ENCODE assay signal across 24 mouse cellular contexts in the genomic region with DNA sequence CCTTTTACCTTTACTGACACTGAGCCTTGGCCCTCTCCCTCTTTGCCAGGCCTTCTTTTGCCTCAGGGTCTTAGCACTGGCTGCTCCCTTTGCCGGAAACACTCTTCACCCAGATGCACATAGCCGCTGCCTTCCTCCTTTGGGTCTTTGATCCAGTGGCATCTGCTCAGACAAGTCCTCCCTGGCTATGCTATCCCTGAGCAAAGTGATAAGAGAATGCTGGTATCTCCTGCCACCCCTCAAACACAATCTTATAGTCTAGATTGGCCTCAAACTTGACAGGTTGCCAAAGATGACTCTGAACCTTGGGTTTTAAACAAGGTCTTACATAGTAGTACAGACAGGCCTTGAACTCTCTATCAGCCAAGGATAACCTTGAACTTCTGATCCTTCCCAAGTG. TPM values are rescaled to one million over a fixed set of nuclear protein-coding genes. Genes with fewer than 3 reads are reported as not detected.
DNase-seq lines count a peak whose midpoint lies in the region; ATAC-seq and TF ChIP-seq lines count a peak whose summit lies in the region.
"Had no signal": no experiment of that assay in that cellular context is flagged by ENCODE, and none has a peak within 500 bp of the region (broad histone marks: within the 10 kb centered on the region; RNA-seq: fewer than 3 reads in every experiment).

No protein-coding gene starts in this region.

- ATAC-seq in liver, postnatal 0 days: no peak; the same call in 1 of the 2 replicates
- peak; percentile 69 for ATAC-seq in megakaryocyte-erythroid progenitor cell, adult 5-6 weeks (replicated peaks; ENCODE audit: low FRiP score, low TSS enrichment, poor library complexity, severe bottlenecking)
- ATAC-seq: forebrain, embryonic 15.5 days; Patski had no signal

- H3K36me3 ChIP-seq in liver, postnatal 0 days (replicated peaks; ENCODE audit: insufficient read depth, low read length): no peaks in the 10 kb centered on the region
- H3K36me3 ChIP-seq: embryonic facial prominence, embryonic 10.5 days; embryonic facial prominence, embryonic 13.5 days; forebrain, embryonic 12.5 days; forebrain, embryonic 15.5 days; hindbrain, embryonic 12.5 days; hindbrain, embryonic 15.5 days had no signal

- H3K27me3 ChIP-seq in liver, postnatal 0 days (ENCODE audit: insufficient read depth, low read length): no peaks in the 10 kb centered on the region
- H3K27me3 ChIP-seq: embryonic facial prominence, embryonic 13.5 days; forebrain, embryonic 12.5 days; forebrain, embryonic 15.5 days; hindbrain, embryonic 12.5 days; hindbrain, embryonic 15.5 days had no signal

- DNase-seq in heart, adult 11 months: peak; percentile 73
- no peak for DNase-seq in heart, adult 9 months (ENCODE audit: low spot score in 2 of 2)
- no peak for DNase-seq in liver, postnatal 0 days
- no peak for DNase-seq in liver
- DNase-seq in right cerebral cortex, postnatal 36 days (ENCODE audit: low spot score in 2 of 2): no peak
- DNase-seq: adrenal gland, postnatal 10 days; adrenal gland, postnatal 36 days; cerebellum, adult 11-12 months; cerebellum, adult 8-10 months; cerebellum, postnatal 10 days; cerebellum, postnatal 36 days; embryo, embryonic 11 days; gastrocnemius, postnatal 25 days; heart, adult 2 months had no signal

- H3K4me3 ChIP-seq in liver, postnatal 0 days (ENCODE audit: low read depth, low read length): no peak overlapping the region
- H3K4me3 ChIP-seq: embryonic facial prominence, embryonic 10.5 days; embryonic facial prominence, embryonic 13.5 days; erythroblast, embryonic 14.5 days; forebrain, embryonic 12.5 days; forebrain, embryonic 15.5 days; heart, adult 2 months; hindbrain, embryonic 12.5 days; hindbrain, embryonic 15.5 days had no signal

- TF ChIP-seq EP300 in liver, postnatal 0 days (IDR thresholded peaks at IDR 0.05; ENCODE audit: low read depth): peak; percentile 44; the same call in 1 of the 2 replicates

- no peak for TF ChIP-seq CTCF in liver, postnatal 0 days (IDR thresholded peaks at IDR 0.05; ENCODE audit: low read depth)

- no peak overlapping the region for H3K4me2 ChIP-seq in liver, postnatal 0 days (ENCODE audit: low read depth, low read length)
- H3K4me2 ChIP-seq: embryonic facial prominence, embryonic 13.5 days; forebrain, embryonic 12.5 days; forebrain, embryonic 15.5 days; heart, embryonic 11.5 days; hindbrain, embryonic 12.5 days; hindbrain, embryonic 15.5 days had no signal

- H3K9me3 ChIP-seq in liver, postnatal 0 days (ENCODE audit: low read length): no peaks in the 10 kb centered on the region
- H3K9me3 ChIP-seq: embryonic facial prominence, embryonic 10.5 days; embryonic facial prominence, embryonic 13.5 days; forebrain, embryonic 12.5 days; forebrain, embryonic 15.5 days; hindbrain, embryonic 12.5 days; hindbrain, embryonic 15.5 days had no signal

- 67% methylated on average over 2 of the region's 2 CpGs for WGBS in liver, postnatal 0 days (ENCODE audit: insufficient replicate concordance)

- H3K27ac ChIP-seq in liver, postnatal 0 days (ENCODE audit: low read depth): no peak overlapping the region
- H3K27ac ChIP-seq: embryonic facial prominence, embryonic 10.5 days; embryonic facial prominence, embryonic 13.5 days; forebrain, embryonic 12.5 days; forebrain, embryonic 15.5 days; heart, adult 2 months; hindbrain, embryonic 12.5 days; hindbrain, embryonic 15.5 days had no signal

- H3K4me1 ChIP-seq in liver, postnatal 0 days (ENCODE audit: insufficient read depth): no peaks in the 10 kb centered on the region

- no peak overlapping the region for H3K9ac ChIP-seq in liver, postnatal 0 days (replicated peaks)
- H3K9ac ChIP-seq: embryonic facial prominence, embryonic 13.5 days; forebrain, embryonic 12.5 days; forebrain, embryonic 15.5 days; hindbrain, embryonic 12.5 days; hindbrain, embryonic 15.5 days had no signal

RNA-seq across cellular contexts. Expression of gene Csnk2a1, which starts 32.1 kb away (rescaled TPM):
- 40.5 and 43.1 TPM in 2 replicates for polyA plus RNA-seq in liver, postnatal 0 days (2015; fragmentation: Nextera tagmentation; extraction: Ambion mirVana)
- total RNA-seq in megakaryocyte-erythroid progenitor cell, adult 5-6 weeks (2014; fragmentation: Nextera tagmentation): 109 and 165 TPM in 2 replicates
- 158 and 161 TPM in 2 replicates for total RNA-seq in megakaryocyte-erythroid progenitor cell, adult 5-6 weeks (2017)

RNA-seq across cellular contexts. Expression of gene Tcf15, which starts 51.2 kb away (rescaled TPM):
- 0.14 and 0.18 TPM in 2 replicates for polyA plus RNA-seq in liver, postnatal 0 days (2015; fragmentation: Nextera tagmentation; extraction: Ambion mirVana)
- 1.0 TPM in 1 of 2 replicates, not detected in the other for total RNA-seq in megakaryocyte-erythroid progenitor cell, adult 5-6 weeks (2014; fragmentation: Nextera tagmentation)
- total RNA-seq in megakaryocyte-erythroid progenitor cell, adult 5-6 weeks (2017): 2.1 and 4.3 TPM in 2 replicates
- polyA plus RNA-seq: Patski had no signal
